Mouse (Mus musculus): ENCODE results near the gene Ccdc77.

- TF ChIP-seq ZC3H11A (IDR thresholded peaks at IDR 0.05; ENCODE audit: borderline replicate concordance, low read depth, low read length) (no peak), HCFC1 (IDR thresholded peaks at IDR 0.05; ENCODE audit: borderline replicate concordance, insufficient read depth, low read length) (no peak)
Measured at GRCm38 (mm10) chr6:120309338-120309737, 54.8 kb downstream of the Ccdc77 start.

All from ES-E14 (cell line).